Mouse (Mus musculus): ENCODE data around the gene H2-Q7.
"Not testable (repeated sequence)": the region's sequence is repeated elsewhere in the genome, so short reads cannot be mapped to it uniquely, and the experiment has no call there.

GRCm38 (mm10) chr17:35389796-35390195, 49.2 kb upstream of the H2-Q7 start:
- not testable (repeated sequence) for TF ChIP-seq GATA1, TAL1 (IDR thresholded peaks at IDR 0.05; ENCODE audit: low read length)
